In the genomic region with DNA sequence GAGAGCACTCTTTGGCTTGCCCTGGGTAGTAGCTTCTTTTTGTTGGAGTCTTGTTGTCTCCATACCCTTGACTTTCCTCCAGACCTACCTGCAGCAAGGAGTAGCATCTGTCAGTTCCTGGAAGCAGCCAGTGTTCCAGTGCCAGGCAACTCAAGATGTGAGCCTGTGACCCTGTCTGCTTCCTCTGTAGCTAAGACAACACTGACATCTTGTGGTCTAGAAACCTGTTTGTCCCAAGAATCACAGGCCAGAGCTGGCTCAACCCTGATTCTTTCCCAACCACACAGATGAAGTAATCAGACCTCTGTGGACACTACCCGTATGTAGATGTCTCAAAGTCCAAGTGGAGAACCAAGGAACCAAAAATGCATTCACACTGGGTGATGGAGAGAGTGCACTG, we compare ENCODE assay signal across 9 mouse cellular contexts.
A peak's percentile ranks its signal among the peaks of the same experiment; 100 is the strongest.
DNase-seq lines count a peak whose midpoint lies in the region; ATAC-seq lines count a peak whose summit lies in the region.
"Had no signal": no experiment of that assay in that cellular context is flagged by ENCODE, and none has a peak within 500 bp of the region (broad histone marks: within the 10 kb centered on the region; RNA-seq: fewer than 3 reads in every experiment).

No protein-coding gene starts in this region.

- H3K36me3 ChIP-seq in midbrain, embryonic 16.5 days (ENCODE audit: control insufficient read depth, insufficient read depth, low read length) = no peaks in the 10 kb centered on the region

- peak; percentile 91 for ATAC-seq in frontal cortex, adult (ENCODE audit: low TSS enrichment)
- ATAC-seq in midbrain, embryonic 16.5 days = peak; percentile 87
- ATAC-seq in erythroid progenitor cell, adult 5-6 weeks (replicated peaks; ENCODE audit: low FRiP score, poor library complexity, severe bottlenecking) = no peak

- H3K4me2 ChIP-seq in midbrain, embryonic 16.5 days (ENCODE audit: low read length) = no peak overlapping the region

- DNase-seq in kidney, postnatal 10 days = peak; percentile 5
- no peak for DNase-seq in kidney, postnatal 25 days
- peak; percentile 78 for DNase-seq in brain, adult 2 months (ENCODE audit: low read depth, low spot score)
- DNase-seq in adrenal gland, postnatal 10 days = no peak
- no peak for DNase-seq in thymus, adult 18-20 months

- WGBS in midbrain, embryonic 16.5 days = 64% methylated on average over 1 of the region's 1 CpGs

- H3K4me3 ChIP-seq in midbrain, embryonic 16.5 days (ENCODE audit: low read depth, low read length) = no peak overlapping the region
- H3K4me3 ChIP-seq: myocyte had no signal

- no peaks in the 10 kb centered on the region for H3K4me1 ChIP-seq in midbrain, embryonic 16.5 days (ENCODE audit: control insufficient read depth, insufficient read depth, low read length)

- no peak overlapping the region for H3K9ac ChIP-seq in midbrain, embryonic 16.5 days (ENCODE audit: low read depth, low read length)

- H3K9me3 ChIP-seq in midbrain, embryonic 16.5 days (replicated peaks; ENCODE audit: control insufficient read depth, low read length, poor library complexity, severe bottlenecking) = no peaks in the 10 kb centered on the region

- no peaks in the 10 kb centered on the region for H3K27me3 ChIP-seq in midbrain, embryonic 16.5 days (ENCODE audit: control insufficient read depth, insufficient read depth, low read depth, low read length)

- no peak overlapping the region for H3K27ac ChIP-seq in midbrain, embryonic 16.5 days (ENCODE audit: low read length)

Comparison
In these comparisons a context has a peak if more than half of its experiments do, and no peak if none do; other contexts are left out.
1. DNase-seq: peak in kidney, postnatal 10 days (single experiment) and brain, adult 2 months (single experiment); none in kidney, postnatal 25 days (0 of 2), adrenal gland, postnatal 10 days (single experiment) and thymus, adult 18-20 months (0 of 2).